Mouse (Mus musculus) neural tube, embryonic 13.5 days (tissue): Measurements from ENCODE around the gene Zkscan17. TPM values are rescaled to one million over a fixed set of nuclear protein-coding genes. Genes with fewer than 3 reads are reported as not detected.

Experiments
- ATAC-seq: fragments of 200-750 bp; cut with Nextera tagmentation; 2 replicates; pipeline ENCODE4 v1.8.0; 2017; ENCODE audit warnings: low read depth, mild to moderate bottlenecking, moderate TSS enrichment, moderate library complexity
- H3K27ac ChIP-seq: fragments of 300-500 bp; sonication (generic); replicated peaks from 2 replicates; pipeline ENCODE4 v1.5.1; 2015; ENCODE audit warnings: moderate library complexity, mild to moderate bottlenecking, inconsistent platforms
- H3K27me3 ChIP-seq: fragments of 300-500 bp; sonication (generic); 2 replicates; pipeline ENCODE4 v1.6.1; 2015; ENCODE audit warnings: mild to moderate bottlenecking, inconsistent platforms
- H3K36me3 ChIP-seq: fragments of 300-500 bp; sonication (generic); 2 replicates; pipeline ENCODE4 v1.6.1; 2015; ENCODE audit warnings: mild to moderate bottlenecking, inconsistent platforms
- H3K4me1 ChIP-seq: fragments of 300-500 bp; sonication (generic); replicated peaks from 2 replicates; pipeline ENCODE4 v1.6.1; 2015; ENCODE audit warnings: inconsistent platforms
- H3K4me2 ChIP-seq: fragments of 300-500 bp; sonication (generic); 2 replicates; pipeline ENCODE4 v1.6.1; 2015; ENCODE audit warnings: inconsistent platforms, mild to moderate bottlenecking, moderate library complexity
- H3K4me3 ChIP-seq: fragments of 300-500 bp; sonication (generic); 2 replicates; pipeline ENCODE4 v1.5.1; 2015; ENCODE audit warnings: mild to moderate bottlenecking, inconsistent platforms
- H3K9ac ChIP-seq: fragments of 300-500 bp; sonication (generic); 2 replicates; pipeline ENCODE4 v1.6.1; 2015; ENCODE audit warnings: moderate library complexity, mild to moderate bottlenecking, inconsistent platforms
- H3K9me3 ChIP-seq: fragments of 300-500 bp; sonication (generic); 2 replicates; pipeline ENCODE4 v1.6.1; 2016; ENCODE audit warnings: inconsistent platforms
- WGBS: fragments of 180-500 bp; shearing (Covaris S2); methylation state at CpG from one replicate; pipeline ENCODE4 v1.1.7; 2015; 5-methylcytosine and 5-hydroxymethylcytosine counted together
- polyA plus RNA-seq: library from polyadenylated mRNA; unstranded; fragments of >200 nt; fragmentation: Nextera tagmentation; extraction: Ambion mirVana; gene quantifications from 2 replicates; pipeline ENCODE4 v1.2.1, GENCODE M21; 2015

Gene Zkscan17
- polyA plus RNA-seq, 1 experiment from 2014 or later, result 13.6 TPM

DNA sequence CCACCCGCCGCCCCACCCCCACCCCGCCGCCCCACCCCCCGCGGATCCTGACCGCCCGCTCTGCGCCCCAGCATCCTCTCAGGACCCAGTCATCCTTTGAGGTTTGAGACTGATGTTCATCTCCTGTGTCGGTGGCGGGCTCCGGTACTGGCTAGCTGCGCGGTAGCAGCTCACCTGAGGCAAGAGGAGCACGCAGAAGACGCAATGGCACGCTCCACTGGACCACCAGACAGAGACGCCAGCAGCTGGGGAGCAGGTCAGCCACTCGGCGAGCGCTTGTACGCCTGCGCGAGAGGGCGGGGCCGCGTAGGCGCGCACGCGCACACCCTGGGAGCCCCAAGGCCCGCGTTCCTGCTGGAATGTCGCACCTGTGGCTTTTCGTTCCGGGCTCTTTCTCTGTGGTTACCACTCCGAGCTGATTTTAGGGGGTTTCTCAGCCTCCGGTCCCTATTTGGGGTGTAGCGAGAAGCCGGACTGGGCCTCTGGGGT, 76.8 kb downstream of the Zkscan17 start, which contains the start of gene Jmjd4:
Jmjd4 (plus strand) TSS at position 305 of the 489 bp plus-strand sequence.
- Histone ChIP-seq H3K4me2 (peak within 1 kb of the TSS; percentile 85), H3K27ac (peak within 1 kb of the TSS; percentile 88), H3K9ac (peak within 1 kb of the TSS; percentile 75), H3K4me1 (peaks cover 37% of the 10 kb centered on the region), H3K4me3 (peak within 1 kb of the TSS; percentile 65), H3K27me3 (no peaks in the 10 kb centered on the region), H3K36me3 (peaks cover 18% of the 10 kb centered on the region), H3K9me3 (no peaks in the 10 kb centered on the region)
- peak; percentile 97 for ATAC-seq
- under 1% methylated on average over 31 of the region's 40 CpGs for WGBS

DNA sequence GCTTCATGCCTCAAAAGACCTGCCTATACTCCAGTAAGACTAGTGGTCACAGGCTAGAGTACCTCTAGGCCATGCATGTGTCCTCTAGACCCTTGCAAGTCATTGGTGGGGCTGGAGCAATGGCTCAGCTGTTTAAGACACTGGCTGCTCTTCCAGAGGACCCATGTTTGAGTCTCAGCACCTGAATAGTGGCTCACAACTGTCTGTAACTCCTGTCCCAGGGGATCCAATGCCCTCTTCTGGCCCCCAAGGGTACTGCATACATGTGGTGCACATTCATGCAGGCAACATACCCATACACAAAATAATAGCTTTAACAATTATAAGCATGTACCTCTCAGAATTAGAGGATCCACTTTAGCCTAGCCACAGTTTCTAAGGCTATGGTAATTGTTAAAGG, 83.4 kb downstream of the Zkscan17 start:
- peaks cover 6% of the 10 kb centered on the region for H3K4me1 ChIP-seq
- no peak overlapping the region for H3K9ac ChIP-seq
- no peak overlapping the region for H3K27ac ChIP-seq
- H3K36me3 ChIP-seq, result peaks cover 15% of the 10 kb centered on the region
- no peaks in the 10 kb centered on the region for H3K9me3 ChIP-seq
- H3K4me3 ChIP-seq, result no peak overlapping the region
- H3K27me3 ChIP-seq, result no peaks in the 10 kb centered on the region
- no peak overlapping the region for H3K4me2 ChIP-seq
- ATAC-seq, result no peak

DNA sequence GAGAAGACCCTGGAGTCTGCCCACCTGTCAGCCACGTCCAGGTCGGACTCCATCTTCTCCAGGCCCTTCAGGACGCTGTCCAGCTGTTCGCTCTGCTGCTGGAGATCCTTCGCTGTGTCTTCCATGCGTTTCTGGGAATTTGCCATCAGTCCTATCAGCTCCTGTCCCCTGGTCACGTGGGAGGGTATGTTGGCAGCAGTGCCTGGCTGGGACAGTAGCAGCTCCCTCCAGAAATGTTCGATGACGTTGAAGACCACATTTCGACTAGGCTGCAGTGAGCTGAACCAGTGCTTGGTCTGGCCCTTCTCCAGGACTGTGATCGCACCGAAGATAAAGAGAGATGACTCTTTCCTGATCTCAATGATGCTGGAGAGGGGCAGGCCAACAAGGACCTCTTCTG, 88.6 kb downstream of the Zkscan17 start:
- Histone ChIP-seq H3K9me3 (peaks cover 11% of the 10 kb centered on the region; the same call in 1 of the 2 replicates), H3K27me3 (no peaks in the 10 kb centered on the region), H3K4me1 (no peaks in the 10 kb centered on the region), H3K4me3 (no peak overlapping the region), H3K4me2 (no peak overlapping the region), H3K27ac (no peak overlapping the region), H3K36me3 (peaks cover 57% of the 10 kb centered on the region), H3K9ac (no peak overlapping the region)
- no peak for ATAC-seq
- WGBS, result 96% methylated on average over 12 of the region's 12 CpGs

Other genes starting within 250 kb of the Zkscan17 start
- 1.2 and 1.7 TPM in 2 replicates for gene Wnt3a, start 236.0 kb downstream of the Zkscan17 start, polyA plus RNA-seq
- 3.6 and 3.8 TPM in 2 replicates for gene Wnt9a, start 219.8 kb downstream of the Zkscan17 start, polyA plus RNA-seq
- not detected in 2 replicates for gene Prss38, start 151.1 kb downstream of the Zkscan17 start, polyA plus RNA-seq
- 15.0 and 15.2 TPM in 2 replicates for gene Jmjd4, start 76.7 kb downstream of the Zkscan17 start, polyA plus RNA-seq
- 471 and 491 TPM in 2 replicates for gene Snap47, start 75.6 kb downstream of the Zkscan17 start, polyA plus RNA-seq
- gene Zfp867, start 54.3 kb downstream of the Zkscan17 start, polyA plus RNA-seq, result 12.2 TPM in 2 replicates
- gene Nlrp3, start 14.8 kb upstream of the Zkscan17 start, polyA plus RNA-seq, result 0.04 TPM in 1 of 2 replicates, not detected in the other
- gene Olfr222, start 49.5 kb upstream of the Zkscan17 start, polyA plus RNA-seq, result not detected in 2 replicates
- not detected in 2 replicates for gene Olfr223, start 66.5 kb upstream of the Zkscan17 start, polyA plus RNA-seq
- 58.2 and 73.5 TPM in 2 replicates for gene Mprip, start 134.6 kb upstream of the Zkscan17 start, polyA plus RNA-seq